Mouse (Mus musculus): ENCODE results near the gene Map3k5.

GRCm38 (mm10) chr10:19935295-19935623 is 987 bp downstream of the Map3k5 start:
- no peak for TF ChIP-seq CTCF (conservative IDR thresholded peaks at IDR 0.05; ENCODE audit: low read length)
- TF ChIP-seq POU5F1 (IDR thresholded peaks at IDR 0.05; ENCODE audit: borderline replicate concordance, low read length) = no peak
- no peak for TF ChIP-seq NANOG (IDR thresholded peaks at IDR 0.05; ENCODE audit: borderline replicate concordance, low read length)
